Mouse (Mus musculus): ENCODE data around the gene H2al1d. TPM values are rescaled to one million over a fixed set of nuclear protein-coding genes. Genes with fewer than 3 reads are reported as not detected.
"Not testable (repeated sequence)": the region's sequence is repeated elsewhere in the genome, so short reads cannot be mapped to it uniquely, and the experiment has no call there.

Gene H2al1d
- total RNA-seq (2021) (not detected), polyA plus RNA-seq (2012; rRNA removed) (not detected in 2 replicates)
- long read RNA-seq: 0 reads

GRCm38 (mm10) chrX:11308524-11308923, at the start of gene H2al1d:
Gene H2al1d (plus strand): TSS chrX:11308824.
- not testable (repeated sequence) for H3K9ac ChIP-seq (ENCODE audit: low read depth, low read length)
- no CpG with 5 or more reads among the region's 6 CpGs for WGBS

GRCm38 (mm10) chrX:11264918-11265317, 43.7 kb upstream of the H2al1d start:
- peaks cover 2% of the 10 kb centered on the region for H3K4me1 ChIP-seq (ENCODE audit: control insufficient read depth, insufficient read depth, low read length)
- no peak overlapping the region for H3K27ac ChIP-seq
- intact Hi-C loops (cut with DNase I): no loop called here
- H3K4me3 ChIP-seq: no peak overlapping the region
- H3K9ac ChIP-seq (ENCODE audit: low read depth, low read length): no peak overlapping the region
- H3K79me2 ChIP-seq (replicated peaks; ENCODE audit: control insufficient read depth, insufficient read depth, low read length): no peaks in the 10 kb centered on the region
- 78% methylated on average over 8 of the region's 8 CpGs for WGBS
- no peaks in the 10 kb centered on the region for H3K27me3 ChIP-seq (ENCODE audit: control insufficient read depth, insufficient read depth, low read length)
- no peak for DNase-seq
- TF ChIP-seq POLR2A (IDR thresholded peaks at IDR 0.05; ENCODE audit: insufficient read depth, low read depth, low read length): no peak
- no peaks in the 10 kb centered on the region for H3K36me3 ChIP-seq (ENCODE audit: control insufficient read depth, insufficient read depth, low read length)

More at GRCm38 (mm10) chrX:11308524-11308923, at the start of gene H2al1d:
- intact Hi-C loops (cut with DNase I); H3K27me3 ChIP-seq (ENCODE audit: control insufficient read depth, insufficient read depth, low read length); H3K27ac ChIP-seq; H3K4me3 ChIP-seq; H3K4me1 ChIP-seq (ENCODE audit: control insufficient read depth, insufficient read depth, low read length); H3K79me2 ChIP-seq (replicated peaks; ENCODE audit: control insufficient read depth, insufficient read depth, low read length); H3K36me3 ChIP-seq (ENCODE audit: control insufficient read depth, insufficient read depth, low read length); DNase-seq: not testable (repeated sequence)

GRCm38 (mm10) chrX:11267791-11268190, 40.8 kb upstream of the H2al1d start:
- 39% methylated on average over 7 of the region's 7 CpGs for WGBS
- Histone ChIP-seq H3K9ac (ENCODE audit: low read depth, low read length) (no peak overlapping the region), H3K79me2 (replicated peaks; ENCODE audit: control insufficient read depth, insufficient read depth, low read length) (no peaks in the 10 kb centered on the region), H3K4me3 (no peak overlapping the region), H3K27ac (no peak overlapping the region), H3K27me3 (ENCODE audit: control insufficient read depth, insufficient read depth, low read length) (no peaks in the 10 kb centered on the region), H3K4me1 (ENCODE audit: control insufficient read depth, insufficient read depth, low read length) (peaks cover 2% of the 10 kb centered on the region), H3K36me3 (ENCODE audit: control insufficient read depth, insufficient read depth, low read length) (no peaks in the 10 kb centered on the region)
- no peak for TF ChIP-seq CTCF (IDR thresholded peaks at IDR 0.05)
- TF ChIP-seq POLR2A (IDR thresholded peaks at IDR 0.05; ENCODE audit: insufficient read depth, low read depth, low read length): no peak
- TF ChIP-seq EP300 (IDR thresholded peaks at IDR 0.05; ENCODE audit: insufficient read depth, low read depth, low read length): no peak
- intact Hi-C loops (cut with DNase I): no loop called here
- peak; percentile 23 to 31 for DNase-seq

GRCm38 (mm10) chrX:11269074-11269473, 39.5 kb upstream of the H2al1d start:
- H3K4me1 ChIP-seq (ENCODE audit: control insufficient read depth, insufficient read depth, low read length): peaks cover 2% of the 10 kb centered on the region
- no peak overlapping the region for H3K9ac ChIP-seq (ENCODE audit: low read depth, low read length)
- no peaks in the 10 kb centered on the region for H3K79me2 ChIP-seq (replicated peaks; ENCODE audit: control insufficient read depth, insufficient read depth, low read length)
- 74% methylated on average over 3 of the region's 3 CpGs for WGBS
- intact Hi-C loops (cut with DNase I): no loop called here
- no peaks in the 10 kb centered on the region for H3K27me3 ChIP-seq (ENCODE audit: control insufficient read depth, insufficient read depth, low read length)
- H3K4me3 ChIP-seq: no peak overlapping the region
- H3K36me3 ChIP-seq (ENCODE audit: control insufficient read depth, insufficient read depth, low read length): no peaks in the 10 kb centered on the region
- no peak overlapping the region for H3K27ac ChIP-seq
- DNase-seq: peak; percentile 28 to 47
- TF ChIP-seq CTCF (IDR thresholded peaks at IDR 0.05): no peak
- TF ChIP-seq POLR2A (IDR thresholded peaks at IDR 0.05; ENCODE audit: insufficient read depth, low read depth, low read length): no peak
- TF ChIP-seq EP300 (IDR thresholded peaks at IDR 0.05; ENCODE audit: insufficient read depth, low read depth, low read length): no peak

GRCm38 (mm10) chrX:11273190-11273589, 35.4 kb upstream of the H2al1d start:
- H3K27me3 ChIP-seq (ENCODE audit: control insufficient read depth, insufficient read depth, low read length): no peaks in the 10 kb centered on the region
- intact Hi-C loops (cut with DNase I): no loop called here
- no peaks in the 10 kb centered on the region for H3K79me2 ChIP-seq (replicated peaks; ENCODE audit: control insufficient read depth, insufficient read depth, low read length)
- H3K9ac ChIP-seq (ENCODE audit: low read depth, low read length): no peak overlapping the region
- H3K4me3 ChIP-seq: no peak overlapping the region
- DNase-seq: no peak
- no peaks in the 10 kb centered on the region for H3K36me3 ChIP-seq (ENCODE audit: control insufficient read depth, insufficient read depth, low read length)
- H3K27ac ChIP-seq: no peak overlapping the region
- no peaks in the 10 kb centered on the region for H3K4me1 ChIP-seq (ENCODE audit: control insufficient read depth, insufficient read depth, low read length)
- TF ChIP-seq CTCF (IDR thresholded peaks at IDR 0.05) (no peak), POLR2A (IDR thresholded peaks at IDR 0.05; ENCODE audit: insufficient read depth, low read depth, low read length) (no peak), EP300 (IDR thresholded peaks at IDR 0.05; ENCODE audit: insufficient read depth, low read depth, low read length) (no peak)
- WGBS: 77% methylated on average over 3 of the region's 3 CpGs

- Histone ChIP-seq H3K36me3 (ENCODE audit: control insufficient read depth, insufficient read depth, low read length) (no peaks in the 10 kb centered on the region), H3K4me1 (ENCODE audit: control insufficient read depth, insufficient read depth, low read length) (no peaks in the 10 kb centered on the region), H3K9ac (ENCODE audit: low read depth, low read length) (no peak overlapping the region), H3K27ac (no peak overlapping the region), H3K79me2 (replicated peaks; ENCODE audit: control insufficient read depth, insufficient read depth, low read length) (no peaks in the 10 kb centered on the region), H3K27me3 (ENCODE audit: control insufficient read depth, insufficient read depth, low read length) (no peaks in the 10 kb centered on the region), H3K4me3 (no peak overlapping the region)
- no peak for TF ChIP-seq POLR2A (IDR thresholded peaks at IDR 0.05; ENCODE audit: insufficient read depth, low read depth, low read length)
- no peak for TF ChIP-seq EP300 (IDR thresholded peaks at IDR 0.05; ENCODE audit: insufficient read depth, low read depth, low read length)
- TF ChIP-seq CTCF (IDR thresholded peaks at IDR 0.05): no peak
- intact Hi-C loops (cut with DNase I): no loop called here
- no peak for DNase-seq
- WGBS: 65% methylated on average over 6 of the region's 6 CpGs
These were observed 31.5 kb upstream of the H2al1d start for GRCm38 (mm10) chrX:11277083-11277482.
